Mouse (Mus musculus) bone marrow macrophage, adult 2 months (primary cell): ENCODE data around the gene Agrp.

Experiments
- CTCF ChIP-seq: IDR thresholded peaks from 2 replicates; pipeline ENCODE4 v1.5.1; 2012; ENCODE audit warnings: low read depth, mild to moderate bottlenecking, low read length, moderate library complexity
- POLR2A ChIP-seq: IDR thresholded peaks from 2 replicates; pipeline ENCODE4 v1.6.1; 2012; ENCODE audit warnings: mild to moderate bottlenecking, low read depth, low read length, borderline replicate concordance

GRCm38 (mm10) chr8:105542032-105542656 is 95.0 kb downstream of the Agrp start:
- TF ChIP-seq POLR2A: no peak
- no peak for TF ChIP-seq CTCF
